Mouse (Mus musculus): ENCODE measurements around the gene BC029722. TPM values are rescaled to one million over a fixed set of nuclear protein-coding genes. Genes with fewer than 3 reads are reported as not detected.
"Not testable (repeated sequence)": the region's sequence is repeated elsewhere in the genome, so short reads cannot be mapped to it uniquely, and the experiment has no call there.

BC029722 gene
- total RNA-seq, 2 experiments from 2014 or later = 53.1 to 56.8 TPM

- intact Hi-C loops (cut with DNase I) = no loop called here
- H3K4me3 ChIP-seq = no peak within 1 kb of the TSS
- DNase-seq (ENCODE audit: extremely low spot score in 1 of 2, low spot score in 2 of 2) = no peak
- TF ChIP-seq CTCF (IDR thresholded peaks at IDR 0.05) = no peak
- no peak within 1 kb of the TSS for H3K27ac ChIP-seq
Measured at GRCm38 (mm10) chr2:155834732-155835131, 15.5 kb upstream of the BC029722 start, which contains the start of gene Fam83c. TSS of gene Fam83c (minus strand) at chr2:155834854.

DNA sequence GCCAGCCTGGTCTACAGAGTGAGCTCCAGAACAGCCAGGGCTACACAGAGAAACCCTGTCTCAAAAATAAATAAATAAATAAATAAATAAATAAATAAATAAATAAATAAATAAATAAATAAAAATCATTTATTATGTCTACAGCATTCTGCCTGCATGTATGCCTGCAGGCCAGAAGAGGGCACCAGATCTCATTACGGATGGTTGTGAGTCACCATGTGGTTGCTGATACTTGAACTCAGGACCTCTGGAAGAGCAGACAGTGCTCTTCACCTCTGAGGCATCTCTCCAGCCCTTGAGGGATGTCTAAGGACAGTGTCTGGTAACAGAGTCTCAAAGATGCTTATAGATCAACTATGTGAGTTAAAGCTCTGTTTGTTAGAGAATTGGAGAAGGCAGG, 12.9 kb upstream of the BC029722 start:
- DNase-seq (ENCODE audit: extremely low spot score in 1 of 2, low spot score in 2 of 2); intact Hi-C loops (cut with DNase I): not testable (repeated sequence)

DNA sequence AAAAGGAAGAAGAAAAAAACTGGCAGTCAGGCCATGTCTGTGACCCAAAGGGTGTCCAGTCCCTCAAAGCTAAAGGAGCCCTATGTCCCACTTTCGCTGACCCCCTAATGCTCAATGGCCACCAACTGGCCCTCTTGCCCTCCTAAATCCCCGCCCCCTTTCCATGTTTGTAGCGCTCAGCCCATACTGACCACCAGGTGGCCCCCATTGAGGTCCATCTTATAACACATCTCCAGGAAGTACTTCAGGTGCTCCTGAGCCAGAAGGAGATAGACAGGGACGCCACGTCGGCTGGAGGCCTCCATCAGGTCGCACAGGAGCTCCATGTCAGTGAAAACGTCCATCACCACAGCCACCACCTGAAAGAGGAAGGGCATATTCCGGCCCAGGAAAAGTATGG, 12.1 kb upstream of the BC029722 start:
- no peak for DNase-seq (ENCODE audit: extremely low spot score in 1 of 2, low spot score in 2 of 2)
- no peak overlapping the region for H3K27ac ChIP-seq

More for the DNA sequence above, 12.9 kb upstream of the BC029722 start:
- peak; percentile 38 for TF ChIP-seq CTCF (IDR thresholded peaks at IDR 0.05)
- not testable (repeated sequence) for H3K4me3 ChIP-seq, H3K27ac ChIP-seq

GRCm38 (mm10) chr2:155830841-155831240, 11.6 kb upstream of the BC029722 start:
- intact Hi-C loops (cut with DNase I) = no loop called here
- H3K4me3 ChIP-seq = no peak overlapping the region
- DNase-seq (ENCODE audit: extremely low spot score in 1 of 2, low spot score in 2 of 2) = no peak
- no peak overlapping the region for H3K27ac ChIP-seq
- TF ChIP-seq CTCF (IDR thresholded peaks at IDR 0.05) = no peak

More for the DNA sequence above, 12.1 kb upstream of the BC029722 start:
- no peak overlapping the region for H3K4me3 ChIP-seq
- intact Hi-C loops (cut with DNase I) = no loop called here
- no peak; the same call in none of the 2 replicates for TF ChIP-seq CTCF (IDR thresholded peaks at IDR 0.05)

DNA sequence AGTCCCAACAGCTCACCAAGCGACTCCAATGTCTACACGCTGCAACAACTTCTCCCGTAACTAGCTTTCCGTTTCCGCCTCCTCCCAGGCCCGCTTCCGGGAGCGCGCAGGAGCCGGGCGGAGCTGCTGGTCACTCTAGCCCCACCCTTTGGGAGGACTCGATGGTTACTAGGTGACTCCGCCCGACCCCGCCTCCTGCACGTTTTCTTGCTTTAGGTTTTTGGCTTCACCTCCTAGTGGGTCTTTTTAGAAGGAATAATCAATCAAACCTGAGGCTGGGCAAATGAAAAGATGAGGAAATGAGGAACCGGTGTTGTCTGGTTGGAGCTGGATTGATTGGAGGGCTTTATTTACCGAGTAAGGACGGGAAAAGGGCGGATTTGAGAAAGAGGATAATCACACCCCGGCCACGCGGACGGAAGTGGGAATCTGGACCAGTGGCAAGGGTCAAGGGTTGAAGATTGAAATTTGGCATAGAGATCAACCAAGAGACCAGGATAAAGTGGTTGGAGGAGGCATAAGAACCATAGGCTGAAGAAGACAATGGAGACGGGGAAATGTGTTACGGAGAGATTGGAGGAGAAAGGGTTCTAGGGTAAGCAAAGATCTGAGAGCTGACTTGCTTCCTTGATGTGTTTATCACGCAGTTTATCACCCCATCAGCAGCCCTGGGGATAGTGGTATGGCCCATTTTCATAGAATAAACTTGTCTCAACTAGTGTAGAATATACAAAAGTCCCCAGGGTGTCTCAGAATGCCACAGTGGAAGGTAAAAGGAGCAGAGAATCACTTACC, 7.6 kb upstream of the BC029722 start, which contains the start of gene Eif6:
Gene Eif6 (minus strand): TSS at position 296 of the 795 bp plus-strand sequence.
- peak within 1 kb of the TSS; percentile 63 for H3K4me3 ChIP-seq
- peak within 1 kb of the TSS; percentile 77 for H3K27ac ChIP-seq
- intact Hi-C loops (cut with DNase I) = no loop called here
- TF ChIP-seq CTCF (IDR thresholded peaks at IDR 0.05) = no peak
- DNase-seq (ENCODE audit: extremely low spot score in 1 of 2, low spot score in 2 of 2) = peak; percentile 77 to 81

- peak overlapping the region; percentile 63 for H3K4me3 ChIP-seq
- TF ChIP-seq CTCF (IDR thresholded peaks at IDR 0.05) = no peak
- intact Hi-C loops (cut with DNase I) = no loop called here
- DNase-seq (ENCODE audit: extremely low spot score in 1 of 2, low spot score in 2 of 2) = no peak
- peak overlapping the region; percentile 77 for H3K27ac ChIP-seq
Measured at GRCm38 (mm10) chr2:155825904-155826629, 6.8 kb upstream of the BC029722 start.

GRCm38 (mm10) chr2:155823722-155824121, 4.5 kb upstream of the BC029722 start:
- Histone ChIP-seq H3K27ac (no peak overlapping the region), H3K4me3 (no peak overlapping the region)
- no peak for TF ChIP-seq CTCF (IDR thresholded peaks at IDR 0.05)
- DNase-seq (ENCODE audit: extremely low spot score in 1 of 2, low spot score in 2 of 2) = no peak
- intact Hi-C loops (cut with DNase I) = no loop called here

- Histone ChIP-seq H3K27ac (no peak overlapping the region), H3K4me3 (no peak overlapping the region)
- TF ChIP-seq CTCF (IDR thresholded peaks at IDR 0.05) = no peak
- DNase-seq (ENCODE audit: extremely low spot score in 1 of 2, low spot score in 2 of 2) = no peak
- intact Hi-C loops (cut with DNase I) = no loop called here
Measured at GRCm38 (mm10) chr2:155820779-155821178, 1.6 kb upstream of the BC029722 start.

DNA sequence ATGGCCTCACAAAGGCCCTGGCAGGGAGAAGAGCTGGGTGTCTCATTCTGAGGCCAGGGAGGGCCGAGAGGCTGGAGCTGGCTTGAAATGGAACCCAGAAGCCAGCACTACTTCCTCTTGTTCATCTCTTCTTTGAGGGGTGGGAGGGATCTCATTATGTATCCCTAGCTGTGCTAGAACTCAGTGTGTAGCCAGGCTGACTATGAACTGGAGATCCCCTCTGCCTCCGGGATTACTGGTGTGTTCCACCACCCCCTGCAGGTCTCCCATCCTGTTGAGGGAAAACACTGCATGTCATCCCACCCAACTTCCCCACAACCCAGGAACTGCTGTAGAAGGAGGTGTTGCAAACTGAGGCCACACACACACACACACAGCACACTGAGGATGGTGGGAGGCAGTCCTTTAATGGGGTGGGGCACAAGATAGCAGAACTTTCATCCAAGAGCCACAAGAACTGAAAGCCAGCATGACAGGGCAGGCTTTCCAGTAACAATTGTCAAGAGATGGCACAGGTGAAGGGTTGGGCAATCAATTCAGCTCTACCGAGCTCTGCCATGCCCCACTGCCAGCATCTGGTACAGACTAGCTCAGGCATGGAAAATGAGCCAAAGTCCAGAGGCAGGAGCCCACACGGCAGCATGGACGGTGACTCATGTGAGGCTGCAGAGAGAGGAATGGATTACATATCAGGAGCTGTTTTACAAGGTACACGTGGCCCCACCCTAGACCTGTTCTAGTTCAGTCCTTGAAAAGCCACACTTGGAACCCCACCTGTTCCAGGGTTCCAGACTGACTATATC, 424 bp upstream of the BC029722 start:
- no peak for DNase-seq (ENCODE audit: extremely low spot score in 1 of 2, low spot score in 2 of 2)
- TF ChIP-seq CTCF (IDR thresholded peaks at IDR 0.05) = no peak
- Histone ChIP-seq H3K4me3 (peak overlapping the region; percentile 78), H3K27ac (peak overlapping the region; percentile 99)
- intact Hi-C loops (cut with DNase I) = no loop called here

- intact Hi-C loops (cut with DNase I) = no loop called here
- Histone ChIP-seq H3K27ac (peak overlapping the region; percentile 99), H3K4me3 (peak overlapping the region; percentile 78)
- peak; percentile 91 to 92 for DNase-seq (ENCODE audit: extremely low spot score in 1 of 2, low spot score in 2 of 2)
- no peak for TF ChIP-seq CTCF (IDR thresholded peaks at IDR 0.05)
Measured at GRCm38 (mm10) chr2:155818596-155819391, 432 bp downstream of the BC029722 start.
